Mouse (Mus musculus) midbrain, embryonic 11.5 days (tissue): ENCODE measurements at regions not wholly inside any gene's neighbourhood (a gene's known extent, or its start where the extent isn't known, plus 50 kb on each side); places are given as distances from the start of the nearest gene placed in this dataset.

Experiments used
- ATAC-seq: fragments of 200-750 bp; cut with Nextera tagmentation; 2 replicates; pipeline ENCODE4 v1.8.0; 2017; ENCODE audit warnings: moderate TSS enrichment, moderate library complexity; ENCODE audit not compliant: low FRiP score
- DNase-seq: peaks from one replicate; pipeline ENCODE4 v3.0.0; 2015; ENCODE audit warnings: low spot score; ENCODE audit errors: missing footprints
- H3K27ac ChIP-seq: fragments of 300-500 bp; sonication (generic); 2 replicates; pipeline ENCODE4 v1.5.1; 2014; ENCODE audit warnings: low read depth, low read length
- H3K27me3 ChIP-seq: fragments of 300-500 bp; sonication (generic); 2 replicates; pipeline ENCODE4 v1.6.1; 2014; ENCODE audit warnings: mild to moderate bottlenecking, low read length, moderate library complexity, mixed read lengths; ENCODE audit not compliant: control insufficient read depth, insufficient read depth
- H3K36me3 ChIP-seq: fragments of 300-500 bp; sonication (generic); 2 replicates; pipeline ENCODE4 v1.6.1; 2014; ENCODE audit warnings: mild to moderate bottlenecking, low read length, moderate library complexity, mixed read lengths; ENCODE audit not compliant: control insufficient read depth, insufficient read depth
- H3K4me1 ChIP-seq: fragments of 300-500 bp; sonication (generic); 2 replicates; pipeline ENCODE4 v1.6.1; 2014; ENCODE audit warnings: low read length; ENCODE audit not compliant: control insufficient read depth, insufficient read depth
- H3K4me2 ChIP-seq: fragments of 300-500 bp; sonication (generic); 2 replicates; pipeline ENCODE4 v1.6.1; 2014; ENCODE audit warnings: mild to moderate bottlenecking, moderate library complexity
- H3K4me3 ChIP-seq: fragments of 300-500 bp; sonication (generic); 2 replicates; pipeline ENCODE4 v1.5.1; 2014; ENCODE audit warnings: low read depth, low read length
- H3K9ac ChIP-seq: fragments of 300-500 bp; sonication (generic); 2 replicates; pipeline ENCODE4 v1.6.1; 2014; ENCODE audit warnings: low read length
- H3K9me3 ChIP-seq: fragments of 300-500 bp; sonication (generic); 2 replicates; pipeline ENCODE4 v1.6.1; 2016; ENCODE audit warnings: low read length; ENCODE audit not compliant: control insufficient read depth
- WGBS: fragments of 180-500 bp; shearing (Covaris S2); extraction: QIAGEN DNeasy Blood & Tissue Kit; methylation state at CpG from one replicate; pipeline ENCODE4 v1.1.7; 2014; 5-methylcytosine and 5-hydroxymethylcytosine counted together

DNA sequence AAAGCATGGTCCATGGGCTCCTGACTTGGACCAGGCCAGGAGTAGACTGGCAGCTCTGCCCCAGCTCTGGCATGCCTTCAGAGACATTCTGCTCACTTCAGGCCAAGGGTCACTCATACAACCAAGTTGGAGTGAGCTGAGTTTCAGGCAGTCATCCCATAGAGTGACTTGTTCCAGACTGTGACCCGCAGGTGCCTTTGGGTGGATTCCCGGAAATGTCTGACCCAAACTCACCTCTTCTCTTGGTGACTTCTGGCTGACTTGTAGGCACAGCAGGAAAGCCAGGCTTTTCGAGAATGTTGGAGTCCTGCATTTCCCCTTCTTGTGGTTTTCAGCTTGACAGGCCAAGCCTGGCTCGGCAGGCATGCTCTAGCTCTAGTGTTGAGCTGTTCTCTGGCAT is 248.3 kb upstream of the Prok2 start:
- Histone ChIP-seq H3K27me3 (no peaks in the 10 kb centered on the region), H3K9ac (no peak overlapping the region), H3K27ac (no peak overlapping the region), H3K4me3 (no peak overlapping the region), H3K36me3 (no peaks in the 10 kb centered on the region), H3K9me3 (no peaks in the 10 kb centered on the region), H3K4me1 (0 out of 2 replicates have a peak, but pooled peaks cover 2% of the 10 kb centered on the region), H3K4me2 (no peak overlapping the region)
- WGBS, result 84% methylated on average over 4 of the region's 4 CpGs
- DNase-seq, result no peak
- ATAC-seq, result no peak

DNA sequence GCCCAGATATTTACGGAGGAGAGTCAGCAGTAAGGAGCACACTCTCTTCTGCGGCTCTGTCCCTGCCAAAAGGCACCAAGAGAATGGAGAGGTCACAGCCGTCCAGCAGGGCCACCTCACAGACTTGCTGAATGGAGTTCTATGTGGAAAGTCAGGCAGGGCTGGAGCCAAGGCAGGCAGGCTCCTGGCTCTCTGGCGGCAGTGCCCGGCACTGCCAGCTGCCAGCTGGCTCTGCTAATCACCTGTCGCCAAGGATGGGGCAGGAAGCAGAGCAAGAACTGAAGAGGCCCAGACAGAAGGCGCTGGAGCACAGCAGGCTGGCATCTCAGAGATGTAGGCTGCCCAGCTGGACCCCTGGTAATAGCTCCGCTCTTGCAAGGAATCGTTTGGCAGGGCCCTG is 245.2 kb upstream of the Prok2 start:
- Histone ChIP-seq H3K9ac (no peak overlapping the region), H3K9me3 (no peaks in the 10 kb centered on the region), H3K4me3 (no peak overlapping the region), H3K36me3 (no peaks in the 10 kb centered on the region), H3K4me2 (no peak overlapping the region), H3K27ac (no peak overlapping the region), H3K4me1 (0 out of 2 replicates have a peak, but pooled peaks cover 2% of the 10 kb centered on the region), H3K27me3 (no peaks in the 10 kb centered on the region)
- no peak for ATAC-seq
- 46% methylated on average over 9 of the region's 9 CpGs for WGBS
- DNase-seq, result no peak

- 80% methylated on average over 5 of the region's 5 CpGs for WGBS
- Histone ChIP-seq H3K27ac (no peak overlapping the region), H3K4me3 (no peak overlapping the region), H3K4me1 (0 out of 2 replicates have a peak, but pooled peaks cover 5% of the 10 kb centered on the region), H3K27me3 (no peaks in the 10 kb centered on the region), H3K9me3 (no peaks in the 10 kb centered on the region), H3K9ac (no peak overlapping the region), H3K36me3 (no peaks in the 10 kb centered on the region), H3K4me2 (no peak overlapping the region)
- ATAC-seq (no peak), DNase-seq (no peak)
These were observed 242.7 kb upstream of the Prok2 start for GRCm38 (mm10) chr6:99968889-99969288.

- H3K9me3 ChIP-seq, result no peaks in the 10 kb centered on the region
- ATAC-seq (no peak), DNase-seq (no peak)
- no peak overlapping the region for H3K9ac ChIP-seq
- no peaks in the 10 kb centered on the region for H3K36me3 ChIP-seq
- H3K4me1 ChIP-seq, result 0 out of 2 replicates have a peak, but pooled peaks cover 5% of the 10 kb centered on the region
- WGBS, result 87% methylated on average over 6 of the region's 6 CpGs
- H3K27ac ChIP-seq, result no peak overlapping the region
- H3K4me3 ChIP-seq, result no peak overlapping the region
- no peak overlapping the region for H3K4me2 ChIP-seq
- no peaks in the 10 kb centered on the region for H3K27me3 ChIP-seq
These were observed 241.3 kb upstream of the Prok2 start for GRCm38 (mm10) chr6:99967465-99967864.

GRCm38 (mm10) chr6:99964540-99964939 is 238.3 kb upstream of the Prok2 start:
- DNase-seq, result no peak
- H3K4me1 ChIP-seq, result 0 out of 2 replicates have a peak, but pooled peaks cover 3% of the 10 kb centered on the region
- ATAC-seq, result no peak
- no peaks in the 10 kb centered on the region for H3K27me3 ChIP-seq
- no peak overlapping the region for H3K4me3 ChIP-seq
- H3K27ac ChIP-seq, result no peak overlapping the region
- H3K4me2 ChIP-seq, result no peak overlapping the region
- no peaks in the 10 kb centered on the region for H3K36me3 ChIP-seq
- no peak overlapping the region for H3K9ac ChIP-seq
- H3K9me3 ChIP-seq, result no peaks in the 10 kb centered on the region
- WGBS, result 58% methylated on average over 3 of the region's 3 CpGs

DNA sequence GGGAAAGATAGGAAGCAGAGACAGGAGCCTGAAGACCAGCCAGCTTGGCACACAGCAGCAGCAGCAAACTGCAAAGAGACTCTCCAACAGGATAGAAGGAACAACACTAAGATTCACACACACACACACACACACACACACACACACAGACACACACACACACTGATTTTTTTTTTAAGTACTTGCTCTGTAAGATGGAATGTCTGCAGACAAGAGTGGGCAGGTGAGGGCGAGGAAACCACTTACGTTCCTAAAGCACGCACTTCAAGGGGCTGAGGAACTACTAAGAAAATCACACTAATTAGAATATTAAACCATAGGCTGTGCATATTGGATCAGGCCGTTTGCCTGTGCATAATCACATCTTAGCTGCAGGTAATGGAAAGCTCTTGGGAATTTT is 237.8 kb upstream of the Prok2 start:
- Histone ChIP-seq H3K36me3 (no peaks in the 10 kb centered on the region), H3K27me3 (no peaks in the 10 kb centered on the region), H3K4me3 (no peak overlapping the region), H3K4me2 (no peak overlapping the region), H3K9ac (no peak overlapping the region), H3K9me3 (no peaks in the 10 kb centered on the region), H3K4me1 (0 out of 2 replicates have a peak, but pooled peaks cover 3% of the 10 kb centered on the region), H3K27ac (no peak overlapping the region)
- ATAC-seq, result no peak
- 83% methylated on average over 4 of the region's 4 CpGs for WGBS
- DNase-seq, result no peak

DNA sequence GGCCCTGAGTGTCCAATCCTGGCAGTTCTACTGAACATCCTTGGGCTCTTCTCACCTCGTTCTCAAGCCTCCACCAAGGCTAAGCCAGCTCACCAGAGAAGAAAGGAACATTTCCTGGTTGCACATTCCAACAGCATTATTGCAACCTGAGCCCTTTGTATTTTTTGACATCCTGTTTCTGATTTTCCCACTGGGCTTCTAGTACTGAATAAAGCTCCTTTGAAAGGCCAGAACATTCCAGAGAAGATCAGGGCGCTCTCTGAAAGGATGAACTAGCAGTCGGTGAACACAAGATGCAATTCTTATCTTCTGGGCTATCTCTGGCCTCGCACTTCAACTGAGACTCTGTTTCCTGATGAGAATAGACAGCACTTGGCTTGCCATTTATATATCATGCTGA is 233.2 kb upstream of the Prok2 start:
- no peak for ATAC-seq
- no peaks in the 10 kb centered on the region for H3K27me3 ChIP-seq
- WGBS, result 22% methylated on average over 4 of the region's 4 CpGs

GRCm38 (mm10) chr6:99954832-99955830 is 228.9 kb upstream of the Prok2 start:
- peaks cover 4% of the 10 kb centered on the region; the same call in 1 of the 2 replicates for H3K4me1 ChIP-seq
- no peaks in the 10 kb centered on the region for H3K27me3 ChIP-seq
- ATAC-seq, result peak; percentile 76
- no peak overlapping the region for H3K27ac ChIP-seq
- H3K9me3 ChIP-seq, result no peaks in the 10 kb centered on the region
- 68% methylated on average over 22 of the region's 22 CpGs for WGBS
- no peak for DNase-seq
- H3K4me3 ChIP-seq, result no peak overlapping the region
- H3K4me2 ChIP-seq, result no peak overlapping the region
- no peak overlapping the region for H3K9ac ChIP-seq
- no peaks in the 10 kb centered on the region for H3K36me3 ChIP-seq

More for the DNA sequence above, 233.2 kb upstream of the Prok2 start:
- no peak overlapping the region for H3K4me2 ChIP-seq
- no peak overlapping the region for H3K27ac ChIP-seq
- H3K4me3 ChIP-seq, result no peak overlapping the region
- no peak overlapping the region for H3K9ac ChIP-seq
- no peaks in the 10 kb centered on the region for H3K36me3 ChIP-seq
- H3K4me1 ChIP-seq, result peaks cover 6% of the 10 kb centered on the region; the same call in 1 of the 2 replicates
- no peaks in the 10 kb centered on the region for H3K9me3 ChIP-seq
- no peak for DNase-seq
